Mouse (Mus musculus): ENCODE measurements around the gene Ncl. TPM values are rescaled to one million over a fixed set of nuclear protein-coding genes. Genes with fewer than 3 reads are reported as not detected.
A peak's percentile ranks its signal among the peaks of the same experiment; 100 is the strongest.

Ncl gene
- total and polyA plus RNA-seq, 2 experiments from 2014 or later = 29.8 to 209 TPM

DNA sequence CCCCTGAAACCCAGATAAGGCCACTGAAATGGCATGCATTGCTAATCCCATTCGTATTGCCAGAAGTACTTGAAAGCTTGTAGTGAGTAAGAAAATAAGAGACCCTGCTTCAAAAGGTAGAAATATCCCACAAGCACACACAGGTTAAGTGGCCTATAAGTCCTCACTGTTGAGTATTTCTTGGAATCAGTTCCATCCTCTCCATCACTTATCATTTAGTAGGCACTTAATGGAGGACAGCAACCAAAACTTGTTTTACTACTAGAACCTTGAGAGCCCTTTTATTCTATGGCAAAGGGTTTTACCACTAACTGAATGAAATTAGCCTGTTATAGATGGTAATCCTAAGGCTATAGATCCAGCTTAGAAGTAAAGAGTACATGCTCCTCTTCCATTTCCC lies 11.1 kb downstream of the Ncl start:
- TF ChIP-seq CTCF (IDR thresholded peaks at IDR 0.05) = no peak
- H3K27me3 ChIP-seq (ENCODE audit: insufficient read depth, low read length) = no peaks in the 10 kb centered on the region
- H3K9ac ChIP-seq (replicated peaks; ENCODE audit: low read length, poor library complexity, severe bottlenecking) = no peak overlapping the region
- no peaks in the 10 kb centered on the region for H3K9me3 ChIP-seq (ENCODE audit: low read length)
- no peaks in the 10 kb centered on the region for H3K4me1 ChIP-seq (ENCODE audit: insufficient read depth, low read length)
- 76% methylated on average over 1 of the region's 1 CpGs for WGBS
- peaks cover 35% of the 10 kb centered on the region for H3K36me3 ChIP-seq (ENCODE audit: insufficient read depth, low read length)
- H3K4me2 ChIP-seq (ENCODE audit: low read depth, low read length, poor library complexity, severe bottlenecking) = no peak overlapping the region
- DNase-seq (ENCODE audit: low spot score) (no peak), ATAC-seq (ENCODE audit: low FRiP score) (no peak)
- H3K27ac ChIP-seq (ENCODE audit: low read depth, low read length) = no peak overlapping the region
- no peak overlapping the region for H3K4me3 ChIP-seq (ENCODE audit: low read depth, low read length)

GRCm38 (mm10) chr1:86347716-86348045 lies 11.5 kb downstream of the Ncl start:
- Histone ChIP-seq H3K4me2 (ENCODE audit: low read depth, low read length, poor library complexity, severe bottlenecking) (no peak overlapping the region), H3K4me3 (ENCODE audit: low read depth, low read length) (no peak overlapping the region), H3K27me3 (ENCODE audit: insufficient read depth, low read length) (no peaks in the 10 kb centered on the region), H3K9ac (replicated peaks; ENCODE audit: low read length, poor library complexity, severe bottlenecking) (no peak overlapping the region), H3K27ac (ENCODE audit: low read depth, low read length) (no peak overlapping the region), H3K4me1 (ENCODE audit: insufficient read depth, low read length) (no peaks in the 10 kb centered on the region), H3K9me3 (ENCODE audit: low read length) (no peaks in the 10 kb centered on the region), H3K36me3 (ENCODE audit: insufficient read depth, low read length) (peaks cover 32% of the 10 kb centered on the region)
- WGBS = 60% methylated on average over 1 of the region's 1 CpGs
- no peak for TF ChIP-seq CTCF (IDR thresholded peaks at IDR 0.05)
- ATAC-seq (ENCODE audit: low FRiP score) = no peak
- no peak for DNase-seq (ENCODE audit: low spot score)

DNA sequence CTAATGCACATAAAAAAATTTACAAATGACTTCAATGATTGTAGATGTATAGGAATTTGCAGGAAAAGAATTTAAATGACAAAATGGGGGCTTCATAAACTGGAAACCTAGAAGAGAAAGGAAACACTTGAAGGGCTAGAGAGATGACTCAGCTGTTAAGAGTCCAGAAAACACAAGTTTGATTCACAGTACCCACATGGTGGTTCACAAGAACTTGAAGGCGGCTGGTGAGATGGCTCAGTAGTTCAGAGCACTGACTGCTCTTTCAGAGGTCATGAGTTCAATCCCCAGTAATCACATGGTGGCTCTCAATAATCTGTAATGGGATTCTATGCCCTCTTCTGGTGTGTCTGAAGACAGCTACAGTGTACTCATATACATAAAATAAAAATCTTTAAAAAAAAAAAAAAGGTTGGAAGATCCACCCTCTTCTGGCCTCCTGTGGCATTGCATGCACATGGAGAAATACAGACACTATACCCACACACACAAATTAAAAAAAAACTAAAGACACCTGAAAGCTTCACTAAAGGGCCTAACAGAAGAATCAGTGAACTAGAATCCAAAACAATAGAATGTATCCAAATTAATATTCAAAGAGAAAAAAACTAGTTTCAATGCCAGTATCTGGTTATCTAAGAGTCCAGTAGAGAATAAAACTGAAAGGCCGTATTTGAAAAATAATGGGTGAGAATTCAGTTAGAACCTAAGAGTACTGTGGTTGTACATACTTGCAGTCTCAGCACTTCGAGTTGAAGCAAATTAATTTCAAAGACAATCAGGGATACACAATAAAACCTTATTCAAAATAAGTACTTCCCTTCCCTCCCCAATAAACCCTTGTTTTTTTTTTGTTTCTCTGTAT lies 12.1 kb downstream of the Ncl start:
- Histone ChIP-seq H3K4me1 (ENCODE audit: insufficient read depth, low read length) (no peaks in the 10 kb centered on the region), H3K27me3 (ENCODE audit: insufficient read depth, low read length) (no peaks in the 10 kb centered on the region), H3K9ac (replicated peaks; ENCODE audit: low read length, poor library complexity, severe bottlenecking) (no peak overlapping the region), H3K36me3 (ENCODE audit: insufficient read depth, low read length) (peaks cover 32% of the 10 kb centered on the region), H3K4me2 (ENCODE audit: low read depth, low read length, poor library complexity, severe bottlenecking) (no peak overlapping the region), H3K27ac (ENCODE audit: low read depth, low read length) (no peak overlapping the region), H3K9me3 (ENCODE audit: low read length) (no peaks in the 10 kb centered on the region), H3K4me3 (ENCODE audit: low read depth, low read length) (no peak overlapping the region)
- ATAC-seq (ENCODE audit: low FRiP score) (no peak), DNase-seq (ENCODE audit: low spot score) (no peak)
- TF ChIP-seq CTCF (IDR thresholded peaks at IDR 0.05) = peak; percentile 52
- 87% methylated on average over 3 of the region's 3 CpGs for WGBS

DNA sequence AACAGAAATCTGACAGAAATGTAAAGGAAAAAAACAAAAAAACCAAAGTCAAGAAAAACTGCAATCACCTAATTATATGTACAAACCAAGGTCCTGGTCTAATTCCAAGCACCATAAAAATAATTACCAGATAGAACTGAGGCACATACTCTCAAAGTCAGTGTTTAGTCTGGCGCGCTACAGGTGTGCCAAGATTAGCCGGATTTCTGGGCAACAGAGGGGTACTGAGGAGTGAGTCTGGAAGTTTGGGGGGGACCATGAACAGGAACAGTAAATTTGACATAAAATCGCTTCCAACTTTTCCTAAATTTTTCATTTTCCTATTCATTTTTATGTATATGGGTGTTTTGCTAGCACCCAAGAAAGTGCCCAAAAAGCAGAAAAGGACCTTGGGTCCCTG lies 13.2 kb downstream of the Ncl start:
- ATAC-seq (ENCODE audit: low FRiP score) (no peak), DNase-seq (ENCODE audit: low spot score) (no peak)
- Histone ChIP-seq H3K27me3 (ENCODE audit: insufficient read depth, low read length) (no peaks in the 10 kb centered on the region), H3K9me3 (ENCODE audit: low read length) (no peaks in the 10 kb centered on the region), H3K4me2 (ENCODE audit: low read depth, low read length, poor library complexity, severe bottlenecking) (no peak overlapping the region), H3K9ac (replicated peaks; ENCODE audit: low read length, poor library complexity, severe bottlenecking) (no peak overlapping the region), H3K27ac (ENCODE audit: low read depth, low read length) (no peak overlapping the region), H3K4me1 (ENCODE audit: insufficient read depth, low read length) (no peaks in the 10 kb centered on the region), H3K4me3 (ENCODE audit: low read depth, low read length) (no peak overlapping the region), H3K36me3 (ENCODE audit: insufficient read depth, low read length) (peaks cover 24% of the 10 kb centered on the region)
- no peak for TF ChIP-seq CTCF (IDR thresholded peaks at IDR 0.05)
- WGBS = 96% methylated on average over 4 of the region's 4 CpGs

- no peaks in the 10 kb centered on the region for H3K9me3 ChIP-seq (ENCODE audit: low read length)
- no peak overlapping the region for H3K9ac ChIP-seq (replicated peaks; ENCODE audit: low read length, poor library complexity, severe bottlenecking)
- H3K36me3 ChIP-seq (ENCODE audit: insufficient read depth, low read length) = peaks cover 17% of the 10 kb centered on the region
- no peak overlapping the region for H3K27ac ChIP-seq (ENCODE audit: low read depth, low read length)
- no peak overlapping the region for H3K4me3 ChIP-seq (ENCODE audit: low read depth, low read length)
- no peaks in the 10 kb centered on the region for H3K27me3 ChIP-seq (ENCODE audit: insufficient read depth, low read length)
- DNase-seq (ENCODE audit: low spot score) (no peak), ATAC-seq (ENCODE audit: low FRiP score) (no peak)
- no peaks in the 10 kb centered on the region for H3K4me1 ChIP-seq (ENCODE audit: insufficient read depth, low read length)
- H3K4me2 ChIP-seq (ENCODE audit: low read depth, low read length, poor library complexity, severe bottlenecking) = no peak overlapping the region
- no peak for TF ChIP-seq CTCF (IDR thresholded peaks at IDR 0.05)
- WGBS = 95% methylated on average over 4 of the region's 4 CpGs
Measured at GRCm38 (mm10) chr1:86345069-86345468, 14.1 kb downstream of the Ncl start.

DNA sequence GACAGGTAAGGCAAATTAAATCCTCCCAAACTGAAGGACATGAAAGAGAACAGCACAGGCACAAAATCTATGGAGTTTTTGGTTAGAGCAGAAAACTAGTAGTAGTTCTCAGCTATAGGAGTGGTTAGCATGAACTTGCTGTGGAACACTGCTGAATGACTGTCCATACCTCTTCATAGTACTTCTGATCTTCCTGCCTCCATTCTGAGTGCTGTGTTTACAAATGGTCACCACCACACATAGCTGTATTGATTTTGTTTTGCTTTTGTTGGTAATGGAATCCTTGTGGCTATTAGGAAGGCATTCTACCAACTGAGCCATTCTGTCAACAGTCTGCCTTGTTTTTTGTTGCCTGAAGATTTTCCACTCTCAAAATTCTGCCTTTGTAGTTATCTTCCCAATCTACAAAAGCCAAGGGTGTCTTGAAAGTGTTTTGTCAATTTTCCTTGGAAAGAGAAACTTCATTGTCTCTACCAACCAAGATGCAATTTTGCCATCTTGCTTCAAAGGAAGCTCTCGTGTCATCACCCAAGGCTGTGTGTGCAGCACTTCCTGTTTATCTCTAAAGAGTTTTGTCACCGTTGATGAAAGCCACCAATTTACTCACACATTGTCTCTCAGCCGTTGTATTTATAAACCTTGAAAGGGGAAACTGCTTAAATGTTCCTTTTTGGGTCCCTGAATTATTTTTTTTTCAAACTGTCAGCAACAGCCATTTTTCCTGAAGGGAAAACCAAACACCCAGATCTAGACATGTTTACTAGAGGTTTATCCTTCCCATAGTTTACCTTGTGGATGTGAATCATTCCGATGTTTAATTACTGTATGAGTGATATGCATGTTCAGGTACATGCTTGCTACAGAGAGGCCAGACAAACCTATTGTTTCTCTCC lies 15.0 kb downstream of the Ncl start:
- Histone ChIP-seq H3K4me1 (ENCODE audit: insufficient read depth, low read length) (no peaks in the 10 kb centered on the region), H3K4me2 (ENCODE audit: low read depth, low read length, poor library complexity, severe bottlenecking) (no peak overlapping the region), H3K27ac (ENCODE audit: low read depth, low read length) (no peak overlapping the region), H3K27me3 (ENCODE audit: insufficient read depth, low read length) (no peaks in the 10 kb centered on the region), H3K4me3 (ENCODE audit: low read depth, low read length) (no peak overlapping the region), H3K9ac (replicated peaks; ENCODE audit: low read length, poor library complexity, severe bottlenecking) (no peak overlapping the region), H3K36me3 (ENCODE audit: insufficient read depth, low read length) (peaks cover 8% of the 10 kb centered on the region; the same call in 1 of the 2 replicates), H3K9me3 (ENCODE audit: low read length) (no peaks in the 10 kb centered on the region)
- ATAC-seq (ENCODE audit: low FRiP score) = no peak
- DNase-seq (ENCODE audit: low spot score) = no peak
- WGBS = 79% methylated on average over 4 of the region's 4 CpGs
- TF ChIP-seq CTCF (IDR thresholded peaks at IDR 0.05) = no peak
